Mouse (Mus musculus) hindbrain, embryonic 14.5 days (tissue): ENCODE measurements around the gene Tat. TPM values are rescaled to one million over a fixed set of nuclear protein-coding genes. Genes with fewer than 3 reads are reported as not detected.

ENCODE experiments used
- ATAC-seq: fragments of 200-750 bp; cut with Nextera tagmentation; 2 replicates; pipeline ENCODE4 v1.8.0; 2017; ENCODE audit warnings: moderate number of reproducible peaks, mild to moderate bottlenecking, moderate TSS enrichment, moderate library complexity; ENCODE audit not compliant: low FRiP score
- DNase-seq: peaks from one replicate; pipeline ENCODE4 v3.0.0-alpha.2; 2015; ENCODE audit warnings: low spot score
- H3K27ac ChIP-seq: fragments of 300-500 bp; sonication (generic); 2 replicates; pipeline ENCODE4 v1.5.1; 2014; ENCODE audit warnings: mild to moderate bottlenecking, moderate library complexity
- H3K27me3 ChIP-seq: fragments of 300-500 bp; sonication (generic); 2 replicates; pipeline ENCODE4 v1.6.1; 2014; ENCODE audit warnings: mild to moderate bottlenecking, low read length, mixed read lengths; ENCODE audit not compliant: control insufficient read depth, insufficient read depth
- H3K36me3 ChIP-seq: fragments of 300-500 bp; sonication (generic); replicated peaks from 2 replicates; pipeline ENCODE4 v1.6.1; 2014; ENCODE audit not compliant: control insufficient read depth, insufficient read depth
- H3K4me1 ChIP-seq: fragments of 300-500 bp; sonication (generic); replicated peaks from 2 replicates; pipeline ENCODE4 v1.6.1; 2014; ENCODE audit warnings: antibody characterized with exemption, low read length, mixed read lengths; ENCODE audit not compliant: control insufficient read depth, insufficient read depth
- H3K4me2 ChIP-seq: fragments of 300-500 bp; sonication (generic); replicated peaks from 2 replicates; pipeline ENCODE4 v1.6.1; 2014; ENCODE audit warnings: mild to moderate bottlenecking, moderate library complexity
- H3K4me3 ChIP-seq: fragments of 300-500 bp; sonication (generic); replicated peaks from 2 replicates; pipeline ENCODE4 v1.5.1; 2014; ENCODE audit warnings: mild to moderate bottlenecking, low read length
- H3K9ac ChIP-seq: fragments of 300-500 bp; sonication (generic); 2 replicates; pipeline ENCODE4 v1.6.1; 2014
- H3K9me3 ChIP-seq: fragments of 300-500 bp; sonication (generic); 2 replicates; pipeline ENCODE4 v1.6.1; 2016; ENCODE audit warnings: low read length; ENCODE audit not compliant: control insufficient read depth
- WGBS: fragments of 180-500 bp; shearing (Covaris S2); extraction: QIAGEN DNeasy Blood & Tissue Kit; methylation state at CpG from one replicate; pipeline ENCODE4 v1.1.7; 2014; 5-methylcytosine and 5-hydroxymethylcytosine counted together
- polyA plus RNA-seq: library from polyadenylated mRNA; unstranded; fragments of >200 nt; fragmentation: Nextera tagmentation; extraction: Ambion mirVana; gene quantifications from 2 replicates; pipeline ENCODE4 v1.2.1, GENCODE M21; 2014

Tat gene
- polyA plus RNA-seq, 1 experiment from 2014 or later: not detected

- DNase-seq (no peak), ATAC-seq (no peak)
- Histone ChIP-seq H3K27ac (no peak overlapping the region), H3K9ac (no peak overlapping the region), H3K4me2 (no peak overlapping the region; the same call in 1 of the 2 replicates), H3K36me3 (no peaks in the 10 kb centered on the region), H3K27me3 (peaks cover 17% of the 10 kb centered on the region), H3K9me3 (no peaks in the 10 kb centered on the region), H3K4me3 (no peak overlapping the region), H3K4me1 (peaks cover 19% of the 10 kb centered on the region)
- WGBS: 6% methylated on average over 16 of the region's 16 CpGs
Observed at GRCm38 (mm10) chr8:109957167-109958028, 32.8 kb upstream of the Tat start.

GRCm38 (mm10) chr8:109958036-109958655 is 32.1 kb upstream of the Tat start:
- WGBS: 43% methylated on average over 11 of the region's 12 CpGs
- DNase-seq: no peak
- Histone ChIP-seq H3K36me3 (no peaks in the 10 kb centered on the region), H3K9me3 (no peaks in the 10 kb centered on the region), H3K27ac (no peak overlapping the region), H3K4me3 (no peak overlapping the region), H3K9ac (no peak overlapping the region), H3K4me2 (no peak overlapping the region), H3K4me1 (peaks cover 19% of the 10 kb centered on the region), H3K27me3 (peaks cover 24% of the 10 kb centered on the region)
- no peak for ATAC-seq

- no peak for ATAC-seq
- Histone ChIP-seq H3K27me3 (peaks cover 27% of the 10 kb centered on the region), H3K9ac (no peak overlapping the region), H3K9me3 (no peaks in the 10 kb centered on the region), H3K4me2 (no peak overlapping the region), H3K36me3 (no peaks in the 10 kb centered on the region), H3K4me1 (peaks cover 17% of the 10 kb centered on the region), H3K4me3 (no peak overlapping the region), H3K27ac (no peak overlapping the region)
- DNase-seq: no peak
- 65% methylated on average over 4 of the region's 4 CpGs for WGBS
Observed at GRCm38 (mm10) chr8:109959112-109959511, 31.1 kb upstream of the Tat start.

- peak within 1 kb of the TSS; percentile 25; the same call in 1 of the 2 replicates for H3K9ac ChIP-seq
- no peak for ATAC-seq
- WGBS: 3% methylated on average over 64 of the region's 64 CpGs
Observed at GRCm38 (mm10) chr8:109961693-109962367, 28.4 kb upstream of the Tat start, which contains the start of gene Marveld3. TSS of gene Marveld3 (minus strand) at chr8:109962203.

GRCm38 (mm10) chr8:109962896-109963295 is 27.3 kb upstream of the Tat start:
- 80% methylated on average over 9 of the region's 9 CpGs for WGBS
- H3K36me3 ChIP-seq: no peaks in the 10 kb centered on the region

More at GRCm38 (mm10) chr8:109961693-109962367, 28.4 kb upstream of the Tat start, which contains the start of gene Marveld3:
- no peak within 1 kb of the TSS for H3K27ac ChIP-seq
- peaks cover 27% of the 10 kb centered on the region for H3K27me3 ChIP-seq
- peaks cover 9% of the 10 kb centered on the region; the same call in 1 of the 2 replicates for H3K4me1 ChIP-seq
- peak; percentile 46 for DNase-seq
- peak within 1 kb of the TSS; percentile 54 for H3K4me2 ChIP-seq
- H3K36me3 ChIP-seq: no peaks in the 10 kb centered on the region
- peak within 1 kb of the TSS; percentile 38 for H3K4me3 ChIP-seq
- H3K9me3 ChIP-seq: no peaks in the 10 kb centered on the region

GRCm38 (mm10) chr8:109963421-109963820 is 26.8 kb upstream of the Tat start:
- 74% methylated on average over 13 of the region's 13 CpGs for WGBS
- H3K4me2 ChIP-seq: no peak overlapping the region
- H3K4me1 ChIP-seq: 0 out of 2 replicates have a peak, but pooled peaks cover 4% of the 10 kb centered on the region
- H3K9ac ChIP-seq: no peak overlapping the region
- H3K4me3 ChIP-seq: no peak overlapping the region
- peaks cover 31% of the 10 kb centered on the region for H3K27me3 ChIP-seq
- ATAC-seq (no peak), DNase-seq (no peak)
- H3K27ac ChIP-seq: no peak overlapping the region
- no peaks in the 10 kb centered on the region for H3K9me3 ChIP-seq
- H3K36me3 ChIP-seq: no peaks in the 10 kb centered on the region

More at GRCm38 (mm10) chr8:109962896-109963295, 27.3 kb upstream of the Tat start:
- no peak overlapping the region for H3K4me3 ChIP-seq
- H3K9ac ChIP-seq: no peak overlapping the region
- no peak overlapping the region for H3K4me2 ChIP-seq
- 0 out of 2 replicates have a peak, but pooled peaks cover 4% of the 10 kb centered on the region for H3K4me1 ChIP-seq
- no peaks in the 10 kb centered on the region for H3K9me3 ChIP-seq
- ATAC-seq (no peak), DNase-seq (no peak)
- H3K27me3 ChIP-seq: peaks cover 27% of the 10 kb centered on the region
- no peak overlapping the region for H3K27ac ChIP-seq

GRCm38 (mm10) chr8:109964106-109964505 is 26.1 kb upstream of the Tat start:
- Histone ChIP-seq H3K4me2 (no peak overlapping the region), H3K36me3 (no peaks in the 10 kb centered on the region), H3K27me3 (peaks cover 36% of the 10 kb centered on the region), H3K9me3 (no peaks in the 10 kb centered on the region), H3K27ac (no peak overlapping the region), H3K4me3 (no peak overlapping the region), H3K9ac (no peak overlapping the region), H3K4me1 (0 out of 2 replicates have a peak, but pooled peaks cover 4% of the 10 kb centered on the region)
- ATAC-seq (no peak), DNase-seq (no peak)
- WGBS: 73% methylated on average over 4 of the region's 4 CpGs

- no peaks in the 10 kb centered on the region for H3K36me3 ChIP-seq
- no peak overlapping the region for H3K9ac ChIP-seq
- ATAC-seq (no peak), DNase-seq (no peak)
- H3K9me3 ChIP-seq: no peaks in the 10 kb centered on the region
- WGBS: 60% methylated on average over 10 of the region's 10 CpGs
- H3K27ac ChIP-seq: no peak overlapping the region
- H3K27me3 ChIP-seq: peaks cover 19% of the 10 kb centered on the region
- no peak overlapping the region for H3K4me2 ChIP-seq
- H3K4me1 ChIP-seq: no peaks in the 10 kb centered on the region
- no peak overlapping the region for H3K4me3 ChIP-seq
Observed at GRCm38 (mm10) chr8:109968837-109969236, 21.4 kb upstream of the Tat start.

- Histone ChIP-seq H3K4me1 (no peaks in the 10 kb centered on the region), H3K4me2 (no peak overlapping the region), H3K4me3 (no peak overlapping the region), H3K9me3 (peaks cover 1% of the 10 kb centered on the region; the same call in 1 of the 2 replicates), H3K9ac (no peak overlapping the region), H3K36me3 (no peaks in the 10 kb centered on the region), H3K27me3 (peaks cover 19% of the 10 kb centered on the region), H3K27ac (no peak overlapping the region)
- WGBS: 6% methylated on average over 9 of the region's 9 CpGs
- ATAC-seq: 0 out of 2 replicates have a peak, but pooled peaks have one; percentile 24
- peak; percentile 85 for DNase-seq
Observed at GRCm38 (mm10) chr8:109970323-109970722, 19.9 kb upstream of the Tat start.
